Mouse (Mus musculus) layer of hippocampus, adult 11-12 months (tissue): ENCODE results near the gene Rnf17.
A peak's percentile ranks its signal among the peaks of the same experiment; 100 is the strongest.

Source experiments
- DNase-seq: peaks from one replicate; pipeline ENCODE4 v3.0.0; 2022; ENCODE audit warnings: low spot score

The Rnf17 gene

GRCm38 (mm10) chr14:56512084-56512483 lies 109.7 kb downstream of the Rnf17 start:
- DNase-seq: no peak

- no peak for DNase-seq
Measured at GRCm38 (mm10) chr14:56514775-56515174, 112.4 kb downstream of the Rnf17 start.

GRCm38 (mm10) chr14:56530788-56531187 lies 128.4 kb downstream of the Rnf17 start:
- DNase-seq: no peak

DNA sequence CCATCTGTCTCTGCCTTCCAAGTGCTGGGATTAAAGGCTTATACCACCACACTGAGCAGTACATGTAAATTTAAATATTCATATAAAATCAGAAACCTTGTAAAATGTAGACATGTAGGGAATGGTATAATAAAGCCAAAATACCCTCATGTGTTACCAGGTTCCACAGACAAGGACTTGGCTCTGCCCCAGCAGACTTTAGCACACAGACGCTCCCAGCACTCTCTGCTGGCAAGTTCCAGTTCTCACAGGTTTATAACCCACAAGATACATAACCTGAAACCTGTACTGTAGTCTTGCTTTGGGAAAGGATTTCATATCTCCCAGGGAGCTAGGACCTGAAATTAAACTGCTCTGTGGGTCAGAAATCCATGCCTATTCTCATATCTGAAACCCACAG lies 142.6 kb downstream of the Rnf17 start:
- no peak for DNase-seq

- DNase-seq: no peak
Measured at GRCm38 (mm10) chr14:56545491-56545890, 143.1 kb downstream of the Rnf17 start.

GRCm38 (mm10) chr14:56550960-56551359 lies 148.6 kb downstream of the Rnf17 start:
- DNase-seq: no peak

DNA sequence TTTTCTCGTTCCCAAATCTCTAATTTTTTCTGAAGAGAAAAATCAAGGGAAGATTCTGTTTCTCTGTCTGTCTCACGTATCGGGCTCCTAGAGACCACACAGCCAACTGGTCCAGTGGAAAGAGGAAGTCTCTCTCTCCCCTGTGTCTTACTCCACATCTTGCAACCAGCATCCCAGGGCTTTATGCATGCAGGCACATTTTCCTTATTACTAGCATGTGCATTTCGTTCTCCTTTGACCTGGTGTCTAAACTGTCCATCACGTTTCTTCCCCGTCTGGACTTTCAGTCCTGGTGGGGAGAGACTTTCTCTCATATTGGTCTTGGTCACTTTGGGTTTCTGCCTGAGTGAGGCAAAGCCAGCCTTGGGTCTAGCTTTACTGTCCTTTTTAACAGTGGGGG lies 150.5 kb downstream of the Rnf17 start:
- DNase-seq: no peak

DNA sequence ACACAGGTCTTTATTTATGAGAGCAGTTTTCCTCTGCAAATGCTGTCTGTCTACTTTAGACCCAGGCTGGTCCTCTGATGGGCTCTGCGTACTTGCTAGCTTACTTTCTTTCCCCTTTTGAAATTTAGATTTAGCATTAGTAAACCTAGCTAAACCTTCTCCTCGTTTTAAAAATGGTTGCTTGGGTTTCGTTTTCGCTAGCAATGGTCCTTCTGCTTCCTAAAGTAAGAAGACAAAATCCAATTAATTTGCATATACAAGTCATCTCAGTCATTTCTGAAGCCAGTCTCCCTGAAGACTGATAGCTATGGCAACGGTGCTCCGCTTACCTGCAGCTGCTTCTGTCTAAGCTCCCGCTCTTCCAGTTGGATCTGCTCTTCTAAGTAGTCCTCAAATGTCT lies 150.9 kb downstream of the Rnf17 start:
- DNase-seq: no peak

GRCm38 (mm10) chr14:56554716-56555115 lies 152.3 kb downstream of the Rnf17 start:
- no peak for DNase-seq

GRCm38 (mm10) chr14:56559134-56559533 lies 156.8 kb downstream of the Rnf17 start:
- no peak for DNase-seq

GRCm38 (mm10) chr14:56567476-56567875 lies 165.1 kb downstream of the Rnf17 start:
- DNase-seq: no peak

GRCm38 (mm10) chr14:56569041-56569440 lies 166.7 kb downstream of the Rnf17 start:
- no peak for DNase-seq

GRCm38 (mm10) chr14:56571310-56572093 lies 169.1 kb downstream of the Rnf17 start:
- DNase-seq: peak; percentile 96

GRCm38 (mm10) chr14:56572546-56572945 lies 170.2 kb downstream of the Rnf17 start:
- no peak for DNase-seq
